Mouse (Mus musculus): ENCODE data around the gene Hoxa3.

Gene Hoxa3

DNA sequence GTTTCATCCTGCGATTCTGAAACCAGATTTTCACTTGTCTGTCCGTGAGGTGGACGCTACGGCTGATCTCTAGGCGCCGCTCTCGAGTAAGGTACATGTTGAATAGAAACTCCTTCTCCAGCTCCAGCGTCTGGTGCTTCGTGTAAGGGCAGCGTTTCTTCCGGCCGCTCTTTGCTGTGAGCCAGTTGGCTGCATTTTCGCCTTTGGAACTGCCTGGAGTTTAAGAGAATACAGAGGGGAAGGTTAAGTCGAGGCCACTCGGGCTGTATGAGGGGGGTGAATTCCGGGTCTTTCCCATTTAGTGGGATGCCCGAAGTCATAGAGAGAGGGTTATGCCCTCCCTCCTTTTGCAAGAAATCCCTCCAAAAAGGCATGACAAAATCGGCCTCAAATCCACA lies 19.4 kb upstream of the Hoxa3 start:
- no peak for DNase-seq (ENCODE audit: low read depth, low spot score)

DNA sequence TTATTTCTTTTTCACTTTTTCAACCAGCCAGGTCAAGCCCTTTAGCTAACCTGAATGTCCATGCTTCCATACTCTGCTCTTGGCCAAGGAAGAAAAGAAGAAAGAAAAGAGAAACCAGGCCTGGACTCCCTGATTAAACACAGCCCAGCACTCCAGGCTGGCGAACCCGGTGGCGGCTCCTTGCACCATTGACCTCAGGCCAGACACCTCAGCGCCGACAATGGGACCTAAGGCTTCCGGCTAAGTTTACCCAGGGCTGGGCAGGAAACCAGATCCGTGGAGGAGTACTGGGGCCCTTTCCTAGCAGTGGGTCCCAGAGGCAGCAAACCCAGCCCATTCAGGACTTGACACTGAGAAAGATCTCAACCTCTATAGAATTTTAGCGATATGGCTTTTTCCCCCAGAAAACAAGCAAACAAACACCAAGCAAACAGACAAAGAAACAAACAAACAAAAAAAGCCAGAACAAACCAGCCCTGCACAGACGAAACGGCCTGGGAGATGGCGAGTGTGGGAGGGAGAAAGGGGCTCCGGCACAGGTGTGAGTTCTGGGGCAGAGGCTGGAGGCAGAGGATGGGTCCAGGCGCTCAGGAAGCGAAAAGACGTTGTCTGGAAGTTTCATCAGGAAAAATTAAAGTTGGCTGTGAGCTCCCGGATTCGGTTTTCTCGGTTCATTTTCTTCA lies 18.9 kb upstream of the Hoxa3 start:
- no peak for DNase-seq (ENCODE audit: low read depth, low spot score)

DNA sequence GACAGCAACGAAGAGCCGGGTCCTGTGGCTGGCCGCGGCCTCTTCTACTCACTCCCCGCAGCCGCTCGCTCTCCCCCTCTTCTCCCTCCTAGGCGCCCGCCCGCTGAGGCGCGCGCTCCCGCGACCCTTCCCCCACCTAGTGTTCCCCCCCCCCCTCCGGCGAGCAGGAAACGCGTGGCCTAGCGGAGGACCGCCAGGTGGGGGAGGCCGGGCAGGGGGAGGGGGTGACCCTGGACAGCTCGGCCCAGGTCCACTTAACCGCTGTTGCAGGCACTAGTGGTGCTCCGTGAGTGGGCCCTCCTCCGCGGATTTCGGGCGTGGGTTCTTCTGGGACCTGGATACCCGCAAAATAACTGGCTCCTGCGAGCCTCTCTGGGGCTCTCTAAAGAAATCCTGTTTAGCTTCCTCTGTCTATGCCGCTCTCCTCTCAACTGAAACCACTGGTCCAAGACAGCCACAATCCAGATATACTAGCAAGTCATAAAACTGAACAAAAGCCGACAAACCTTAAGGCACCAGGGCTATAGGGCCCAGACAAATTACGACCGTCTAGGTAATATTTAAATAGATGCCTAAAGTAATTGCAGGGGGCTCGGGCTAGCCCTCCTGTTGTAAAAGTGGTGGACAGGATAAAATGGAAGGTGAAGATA lies 17.5 kb upstream of the Hoxa3 start, which contains the start of gene Hoxa9:
Hoxa9 (minus strand) TSS at position 574 of the 650 bp plus-strand sequence.
- DNase-seq (ENCODE audit: low read depth, low spot score), result peak; percentile 84

DNA sequence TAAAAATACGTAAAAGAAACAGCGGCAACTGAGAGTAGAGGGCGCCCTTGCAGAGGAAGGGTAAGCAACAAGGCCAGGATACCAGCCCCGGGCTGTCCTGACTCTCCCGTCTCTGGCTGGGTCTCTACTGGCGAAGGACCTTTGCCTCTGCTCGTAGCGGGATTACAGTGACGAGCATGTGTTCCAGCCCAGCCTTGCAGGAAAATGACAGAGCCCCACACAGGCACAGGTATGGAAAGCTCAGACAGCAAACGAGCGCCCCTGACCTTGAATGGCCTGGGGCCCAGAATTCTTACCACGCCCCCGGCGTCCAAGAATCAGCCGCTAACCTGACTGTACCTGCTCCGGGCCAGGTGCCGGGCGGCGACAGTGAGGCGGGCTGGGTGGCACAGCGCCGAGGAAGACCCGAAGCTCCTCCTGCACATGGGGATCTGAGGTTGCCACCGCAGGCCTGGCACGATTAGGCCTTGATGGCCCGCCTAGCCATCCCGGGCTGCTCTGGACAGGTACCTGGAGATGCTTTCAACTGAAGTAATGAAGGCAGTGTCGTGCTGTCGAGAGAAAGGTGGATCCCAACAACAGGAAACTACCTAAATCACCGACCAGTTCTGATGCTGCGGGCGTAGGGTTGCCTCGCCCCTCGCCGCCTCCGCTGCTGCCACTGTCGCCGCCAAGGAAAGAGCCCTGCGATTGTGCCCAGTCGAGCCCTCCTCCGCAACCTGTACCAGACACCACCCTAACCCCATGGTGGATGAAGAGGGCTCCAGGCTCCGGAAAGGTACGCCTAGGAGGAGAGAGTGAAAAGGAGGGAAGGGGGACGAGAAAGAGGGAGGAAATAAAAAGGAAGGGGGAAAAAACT lies 16.7 kb upstream of the Hoxa3 start:
- DNase-seq (ENCODE audit: low read depth, low spot score), result no peak

DNA sequence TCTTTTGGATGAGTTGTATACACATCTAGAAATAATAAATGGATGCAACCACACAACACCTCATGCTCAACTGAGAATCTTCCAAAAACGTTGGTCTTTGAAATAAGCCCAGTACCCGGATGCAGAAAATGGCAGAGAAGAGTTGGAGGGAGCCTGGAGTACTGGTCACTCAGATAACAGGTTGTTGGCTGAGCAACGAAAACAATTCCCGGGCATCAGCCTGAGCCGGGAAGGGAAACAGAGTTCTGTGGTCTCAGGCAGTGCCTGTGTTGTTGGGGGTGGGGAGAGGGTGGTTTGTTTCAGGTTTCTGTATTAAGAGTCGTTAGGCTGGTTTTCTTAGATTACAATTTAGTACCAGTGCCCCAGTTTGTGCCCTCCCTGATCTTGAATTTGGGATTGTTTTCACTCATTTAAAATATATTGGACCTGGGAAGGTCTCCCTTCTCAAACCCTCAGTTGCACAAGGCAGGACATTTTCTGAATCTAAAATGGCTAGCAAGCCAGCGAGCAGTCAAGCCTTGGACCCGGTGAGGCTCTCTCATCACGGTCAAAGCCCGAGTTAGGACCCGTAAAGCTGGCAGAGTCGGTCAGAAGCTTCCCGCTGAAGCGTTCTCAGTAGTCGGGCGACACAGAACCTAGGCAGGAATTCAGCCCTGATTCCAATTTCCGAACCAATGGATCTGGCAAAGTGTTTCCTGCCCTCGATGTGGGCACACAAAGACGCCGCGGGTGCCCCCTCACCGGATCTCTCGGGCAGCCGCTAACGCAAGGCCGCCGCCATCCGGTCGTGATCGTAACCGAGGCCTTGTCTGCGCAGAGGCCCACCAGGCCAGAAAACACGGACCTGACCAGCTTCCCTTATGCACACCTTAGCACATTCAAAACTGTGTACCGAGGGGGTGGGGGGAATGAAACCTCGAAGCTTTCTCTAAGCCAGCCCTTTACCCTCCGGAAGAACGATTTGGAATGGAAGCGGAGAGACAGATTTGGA lies 15.6 kb upstream of the Hoxa3 start:
- no peak for DNase-seq (ENCODE audit: low read depth, low spot score)

DNA sequence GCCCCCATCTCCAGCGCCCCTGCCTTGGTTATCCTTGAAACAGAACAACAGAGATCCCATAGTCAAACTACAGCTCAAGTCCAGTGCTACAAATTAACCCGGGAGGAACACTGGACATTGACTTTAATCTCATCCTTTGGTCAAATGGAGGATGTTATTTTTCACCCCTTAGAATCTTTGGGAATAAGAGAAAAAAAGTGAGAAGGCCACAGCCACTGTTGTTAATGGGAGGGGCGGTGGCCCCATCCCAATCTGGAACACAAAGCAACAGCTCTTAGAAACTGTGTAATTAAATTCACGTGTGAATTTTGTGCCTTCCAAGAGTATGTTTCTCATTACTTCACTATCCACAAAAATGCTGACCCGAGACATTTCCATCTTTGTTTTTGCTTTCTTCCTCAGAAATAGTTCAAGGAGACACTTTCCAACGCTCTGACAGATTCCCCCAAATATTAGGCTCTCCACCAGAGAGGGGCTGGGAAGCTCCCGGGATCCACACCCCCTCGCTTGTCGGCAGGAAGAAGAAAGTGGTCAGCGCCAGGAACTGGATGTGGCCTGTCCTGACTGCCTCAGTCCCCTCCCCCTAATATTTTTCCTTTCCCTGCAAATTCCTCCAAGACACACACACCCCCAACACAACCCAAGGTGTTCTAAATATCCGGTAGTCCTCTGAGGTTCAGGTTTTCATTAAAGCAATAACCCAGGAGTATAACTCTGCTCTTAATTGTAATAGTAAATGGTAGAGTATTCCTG lies 14.5 kb upstream of the Hoxa3 start:
- peak; percentile 85 for DNase-seq (ENCODE audit: low read depth, low spot score)

DNA sequence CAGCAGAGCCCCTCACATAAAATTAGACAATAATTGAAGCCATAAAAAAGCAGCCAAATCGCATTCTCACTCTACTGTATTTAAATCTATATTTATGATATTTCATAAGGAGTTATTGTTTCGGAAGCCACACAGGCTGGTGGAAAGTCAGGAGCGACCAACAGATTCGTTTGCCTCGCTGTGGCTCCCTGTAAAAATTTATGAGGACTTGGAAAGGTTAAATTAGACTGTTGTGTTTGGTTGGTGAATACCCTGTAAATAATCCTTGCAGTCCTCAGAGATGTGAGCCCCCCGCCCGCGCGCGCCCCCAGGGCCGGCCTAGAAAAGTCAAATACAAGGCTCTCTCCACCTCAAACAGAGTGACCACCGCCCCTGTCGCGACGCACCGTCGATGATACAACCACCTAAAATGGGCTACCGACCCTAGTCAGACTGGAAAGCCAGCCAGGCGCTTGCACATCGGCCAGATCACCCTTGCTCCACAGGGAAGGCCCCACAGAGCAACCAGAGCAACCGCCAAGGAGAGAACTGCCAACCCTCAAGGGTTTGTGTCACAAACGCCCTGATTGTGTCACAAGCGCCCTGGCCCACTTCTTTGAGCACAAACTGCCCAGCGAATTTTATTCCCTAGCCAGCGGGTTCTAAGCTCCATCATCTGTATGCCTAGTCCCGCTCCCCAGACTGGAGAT lies 13.6 kb upstream of the Hoxa3 start:
- no peak for DNase-seq (ENCODE audit: low read depth, low spot score)

DNA sequence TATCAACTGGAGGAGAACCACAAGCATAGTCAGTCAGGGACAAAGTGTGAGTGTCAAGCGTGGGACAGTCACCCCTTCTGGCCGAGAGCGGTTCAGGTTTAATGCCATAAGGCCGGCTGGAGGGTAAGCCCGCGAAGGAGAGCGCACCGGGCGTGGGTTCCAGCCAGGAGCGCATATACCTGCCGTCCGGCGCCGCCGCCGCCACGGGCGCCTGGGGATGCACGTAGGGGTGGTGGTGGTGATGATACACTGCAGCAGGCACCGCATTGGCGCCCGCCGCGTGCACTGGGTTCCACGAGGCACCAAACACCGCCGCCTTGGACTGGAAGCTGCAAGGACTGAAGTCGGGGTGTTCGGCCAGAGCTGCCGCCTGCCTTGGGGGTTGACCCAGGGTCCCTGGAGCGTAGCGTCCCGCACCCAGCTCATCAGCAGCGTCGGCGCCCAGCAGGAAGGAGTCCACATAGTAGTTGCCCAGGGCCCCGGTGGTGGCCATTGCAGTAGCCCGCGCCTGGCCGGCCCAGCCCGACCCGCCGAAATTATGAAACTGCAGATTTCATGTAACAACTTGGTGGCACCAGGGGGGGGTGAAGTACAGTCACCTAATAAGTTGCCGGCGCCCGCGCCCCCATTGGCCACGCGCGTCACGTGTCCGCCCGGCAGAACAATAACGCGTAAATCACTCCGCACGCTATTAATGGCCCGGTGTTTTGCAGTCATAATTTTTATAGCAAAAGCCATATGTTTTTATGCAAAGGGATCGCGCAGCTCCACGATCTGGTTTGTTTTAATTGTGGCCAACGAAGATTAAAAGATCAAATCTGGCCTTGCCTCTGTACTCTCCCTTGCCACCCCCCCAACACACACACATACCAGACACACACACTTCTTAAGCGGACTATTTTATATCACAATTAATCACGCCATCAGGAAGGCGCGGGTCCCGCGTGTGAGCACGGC lies 12.8 kb upstream of the Hoxa3 start:
- peak; percentile 96 for DNase-seq (ENCODE audit: low read depth, low spot score)

DNA sequence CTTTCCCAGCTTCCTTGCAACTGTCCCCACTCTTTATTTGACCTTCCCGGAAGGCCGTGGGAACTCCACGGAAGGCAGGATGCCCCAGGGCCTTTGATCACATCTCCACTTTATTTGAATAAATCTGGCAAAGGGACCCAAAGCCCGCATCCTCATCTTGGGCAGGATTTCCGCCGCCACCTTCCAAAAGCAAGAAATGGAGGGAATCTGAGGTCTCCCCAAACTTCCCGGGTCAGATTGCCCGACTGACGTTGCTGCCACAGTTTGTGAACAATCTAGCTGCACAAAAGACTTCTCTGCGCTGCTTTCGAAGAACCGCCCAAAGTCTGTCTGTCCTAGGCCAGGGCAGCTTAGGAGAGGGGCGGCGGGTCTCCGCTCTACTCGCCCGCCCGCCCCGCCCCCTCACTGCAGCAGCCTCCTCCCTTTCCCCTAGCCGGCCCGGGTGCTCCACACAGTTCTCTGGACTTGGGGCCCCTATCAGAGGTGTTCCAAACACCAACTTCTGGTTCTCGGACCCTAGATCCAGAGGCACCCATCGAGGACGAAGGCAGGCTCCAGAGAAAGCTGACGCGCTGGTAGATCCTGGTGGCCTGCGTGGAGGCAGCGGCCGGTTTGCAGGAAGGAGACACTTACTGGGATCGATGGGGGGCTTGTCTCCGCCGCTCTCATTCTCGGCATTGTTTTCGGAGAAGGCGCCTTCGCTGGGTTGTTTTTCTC lies 11.9 kb upstream of the Hoxa3 start:
- DNase-seq (ENCODE audit: low read depth, low spot score), result no peak

DNA sequence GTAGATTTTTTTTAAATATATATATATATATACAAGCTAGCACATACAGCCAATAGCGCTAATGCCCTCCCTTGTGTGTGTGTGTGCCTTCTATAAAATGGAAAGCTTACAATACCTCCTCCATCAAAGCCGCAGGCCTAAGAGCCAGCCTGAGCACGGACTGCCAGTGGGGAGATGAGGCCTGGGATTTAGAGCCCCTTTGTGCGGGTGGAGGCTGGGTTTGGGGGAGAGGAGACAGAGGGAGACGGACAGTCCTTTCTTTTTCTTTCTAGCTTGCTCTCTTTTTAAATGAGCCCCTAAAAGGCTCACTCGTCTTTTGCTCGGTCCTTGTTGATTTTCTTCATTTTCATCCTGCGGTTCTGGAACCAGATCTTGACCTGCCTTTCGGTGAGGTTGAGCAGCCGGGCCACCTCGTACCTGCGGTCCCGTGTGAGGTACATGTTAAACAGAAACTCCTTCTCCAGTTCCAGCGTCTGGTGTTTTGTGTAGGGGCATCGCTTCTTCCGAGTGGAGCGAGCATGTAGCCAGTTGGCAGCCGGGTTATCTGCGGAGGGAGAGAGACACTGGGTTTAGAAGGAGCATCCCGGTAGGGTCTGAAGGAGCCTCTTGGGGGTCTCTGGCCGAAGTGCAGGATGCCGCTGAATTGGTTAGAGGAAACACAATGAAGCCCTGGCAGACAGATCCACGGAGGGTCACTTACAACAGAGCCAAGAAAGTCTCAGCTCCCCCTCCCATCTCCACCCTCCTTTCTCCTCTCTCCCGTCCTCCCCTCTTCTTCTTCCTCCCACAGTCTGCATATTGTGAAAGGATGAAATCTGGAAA lies 11.0 kb upstream of the Hoxa3 start:
- DNase-seq (ENCODE audit: low read depth, low spot score), result no peak

DNA sequence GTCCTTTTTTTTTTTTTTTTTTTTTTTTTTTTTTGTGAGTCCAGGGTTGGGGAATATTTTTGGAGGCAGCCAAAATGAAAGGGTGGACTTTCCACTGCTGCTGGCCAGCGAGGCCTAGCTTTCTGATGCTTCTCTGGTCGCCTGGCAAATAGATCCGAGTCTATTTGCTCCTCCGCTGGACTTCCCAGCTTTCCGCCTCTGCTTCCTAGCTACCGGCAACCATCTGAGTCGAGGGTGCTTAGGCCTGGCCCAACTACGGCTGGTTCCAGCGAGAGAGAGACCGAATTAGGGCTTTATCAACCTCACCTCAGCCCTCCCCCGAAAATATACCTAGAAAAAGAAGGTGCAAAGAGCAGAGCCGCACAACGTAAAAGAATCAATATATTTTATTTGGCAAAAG lies 9.6 kb upstream of the Hoxa3 start:
- DNase-seq (ENCODE audit: low read depth, low spot score), result no peak

DNA sequence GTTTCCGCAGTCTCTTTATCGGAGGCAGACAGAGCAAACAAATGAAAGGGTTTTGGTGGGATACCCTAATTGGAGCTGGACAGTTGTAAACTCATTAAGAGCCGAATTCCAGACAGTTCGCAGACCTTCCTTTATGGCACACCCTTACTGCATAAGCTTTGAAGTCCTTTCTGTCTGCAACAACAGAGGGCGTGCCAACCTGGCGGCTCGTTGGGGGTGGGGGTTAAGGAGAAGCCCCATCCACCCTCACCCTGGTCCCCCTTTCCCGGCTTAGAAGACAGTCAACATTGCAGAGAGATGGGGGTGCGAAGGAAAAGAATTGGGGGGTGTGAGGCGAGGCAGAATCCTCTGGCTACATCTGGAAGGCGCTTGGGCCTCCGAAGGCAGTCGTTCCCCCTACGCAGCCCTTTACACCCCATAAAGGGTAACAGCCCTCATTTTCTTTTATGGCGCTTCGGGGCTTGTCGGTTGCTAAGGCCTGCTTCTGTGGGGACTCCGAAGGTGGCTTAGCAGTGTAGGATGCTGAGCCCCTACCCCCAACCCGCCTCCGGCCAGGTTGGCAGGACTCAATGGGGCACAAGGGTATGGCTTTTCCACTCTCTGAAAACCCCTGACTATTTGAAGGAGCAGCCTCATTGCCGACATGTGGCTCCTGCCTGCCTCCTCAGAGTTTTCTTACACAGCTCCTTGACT lies 9.0 kb upstream of the Hoxa3 start:
- DNase-seq (ENCODE audit: low read depth, low spot score), result peak; percentile 90

DNA sequence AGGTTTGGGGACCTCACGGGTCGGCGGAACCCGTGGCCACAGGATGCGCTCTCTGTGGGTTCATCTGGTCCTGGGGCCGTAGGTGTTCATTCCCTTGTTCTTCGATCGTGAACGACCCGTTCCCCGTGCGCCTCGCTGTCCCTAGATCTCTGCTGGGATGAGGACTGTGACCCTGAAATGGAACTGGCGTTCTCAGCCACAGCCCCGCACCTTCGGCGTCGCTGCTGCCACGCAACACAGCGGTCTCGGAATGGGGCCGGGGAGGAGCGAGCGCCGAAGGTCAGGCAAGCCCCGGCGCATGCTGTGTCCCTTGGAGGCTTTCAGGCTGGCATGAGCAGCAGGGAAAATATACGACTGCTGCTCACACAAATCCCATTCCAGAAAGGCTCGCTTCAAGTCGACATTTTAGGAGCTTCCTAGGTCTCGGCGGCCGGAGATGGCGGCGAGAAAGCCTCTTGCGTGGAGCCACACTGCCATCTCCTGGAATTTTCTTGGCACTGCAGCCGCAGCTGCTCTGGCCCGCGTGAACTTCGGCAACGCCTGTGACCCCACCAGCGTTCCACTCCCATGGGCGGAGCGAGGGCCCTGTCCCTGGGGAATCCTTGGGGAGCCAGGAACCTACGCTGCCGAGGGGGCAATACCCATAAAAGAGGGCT lies 8.3 kb upstream of the Hoxa3 start, which contains the start of gene Hoxa7:
Hoxa7 (minus strand) TSS at position 518 of the 656 bp plus-strand sequence.
- peak; percentile 98 for DNase-seq (ENCODE audit: low read depth, low spot score)

DNA sequence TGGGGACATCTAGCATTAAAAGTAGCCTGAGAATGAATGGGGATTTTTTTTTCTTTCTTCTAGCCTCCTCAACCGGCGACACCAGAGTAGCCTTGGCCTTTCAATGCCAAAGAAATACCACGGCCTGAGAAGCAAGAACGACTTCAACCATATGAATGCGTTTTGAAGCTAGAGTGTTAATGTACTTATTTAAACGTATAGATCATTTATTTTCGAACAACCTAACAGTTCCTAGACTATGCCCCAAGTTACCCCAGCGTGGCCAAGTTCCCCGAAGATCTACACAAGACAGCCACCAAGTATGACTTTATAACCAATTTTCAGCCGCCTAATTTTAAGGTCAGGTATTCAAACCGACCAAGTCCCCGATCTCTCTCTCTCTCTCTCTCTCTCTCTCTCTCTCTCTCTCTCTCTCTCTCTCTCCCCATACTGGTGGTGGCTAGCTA lies 7.8 kb upstream of the Hoxa3 start:
- no peak for DNase-seq (ENCODE audit: low read depth, low spot score)

DNA sequence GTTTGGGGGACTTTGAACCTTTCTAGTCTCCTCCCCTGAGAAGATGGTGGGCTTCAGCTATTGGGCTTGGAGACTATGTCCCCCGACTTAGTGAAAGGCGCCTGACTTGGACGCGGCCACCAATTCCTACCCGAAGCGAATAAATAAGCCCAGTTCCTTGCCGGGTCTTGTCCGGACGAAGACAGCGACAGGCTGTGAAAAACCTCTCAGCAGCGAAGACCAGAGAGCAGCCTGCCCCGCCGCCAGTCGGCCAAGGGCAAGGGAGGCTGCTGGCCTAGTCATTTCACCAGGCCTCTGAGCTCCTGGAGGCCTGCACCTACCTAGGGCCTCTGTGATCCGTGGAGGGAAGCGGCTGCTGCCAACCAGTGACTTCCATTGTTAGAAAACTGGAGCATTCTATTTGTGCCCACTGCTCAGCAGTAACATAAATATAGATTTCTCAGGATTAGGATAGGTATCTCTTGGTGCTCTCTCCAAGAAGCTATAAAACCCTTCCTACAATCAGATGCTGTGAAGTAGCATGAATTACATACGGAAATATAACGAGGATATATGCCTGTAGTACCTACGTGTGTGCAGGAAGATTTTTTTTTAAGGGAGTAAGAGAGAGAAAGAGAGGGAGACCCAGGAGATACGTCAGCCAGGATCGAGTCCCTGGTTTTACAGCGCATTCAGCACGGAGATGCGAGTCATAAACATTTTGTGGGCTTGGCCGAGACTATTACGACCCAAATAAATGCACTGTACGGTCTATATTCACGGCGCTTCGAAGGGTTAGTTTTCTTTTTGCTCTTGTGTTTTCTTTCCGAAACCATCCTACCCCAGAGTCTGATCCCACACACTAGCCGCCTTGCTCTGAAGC lies 7.1 kb upstream of the Hoxa3 start:
- DNase-seq (ENCODE audit: low read depth, low spot score), result peak; percentile 58

Measured in forelimb bud, embryonic 11.5 days (tissue).